Mouse (Mus musculus) spleen, adult 2 months (tissue): ENCODE results near the gene Hint2.

Experiments
- CTCF ChIP-seq: fragments of 200-500 bp; IDR thresholded peaks from 2 replicates; pipeline ENCODE4 v1.5.1; 2011; ENCODE audit warnings: mild to moderate bottlenecking, inconsistent platforms; ENCODE audit not compliant: insufficient read depth, insufficient read length, insufficient replicate concordance; ENCODE audit errors: extremely low read depth
- POLR2A ChIP-seq: fragments of 200-500 bp; IDR thresholded peaks from 2 replicates; pipeline ENCODE4 v1.6.1; 2011; ENCODE audit warnings: low read depth, low read length, inconsistent platforms

DNA sequence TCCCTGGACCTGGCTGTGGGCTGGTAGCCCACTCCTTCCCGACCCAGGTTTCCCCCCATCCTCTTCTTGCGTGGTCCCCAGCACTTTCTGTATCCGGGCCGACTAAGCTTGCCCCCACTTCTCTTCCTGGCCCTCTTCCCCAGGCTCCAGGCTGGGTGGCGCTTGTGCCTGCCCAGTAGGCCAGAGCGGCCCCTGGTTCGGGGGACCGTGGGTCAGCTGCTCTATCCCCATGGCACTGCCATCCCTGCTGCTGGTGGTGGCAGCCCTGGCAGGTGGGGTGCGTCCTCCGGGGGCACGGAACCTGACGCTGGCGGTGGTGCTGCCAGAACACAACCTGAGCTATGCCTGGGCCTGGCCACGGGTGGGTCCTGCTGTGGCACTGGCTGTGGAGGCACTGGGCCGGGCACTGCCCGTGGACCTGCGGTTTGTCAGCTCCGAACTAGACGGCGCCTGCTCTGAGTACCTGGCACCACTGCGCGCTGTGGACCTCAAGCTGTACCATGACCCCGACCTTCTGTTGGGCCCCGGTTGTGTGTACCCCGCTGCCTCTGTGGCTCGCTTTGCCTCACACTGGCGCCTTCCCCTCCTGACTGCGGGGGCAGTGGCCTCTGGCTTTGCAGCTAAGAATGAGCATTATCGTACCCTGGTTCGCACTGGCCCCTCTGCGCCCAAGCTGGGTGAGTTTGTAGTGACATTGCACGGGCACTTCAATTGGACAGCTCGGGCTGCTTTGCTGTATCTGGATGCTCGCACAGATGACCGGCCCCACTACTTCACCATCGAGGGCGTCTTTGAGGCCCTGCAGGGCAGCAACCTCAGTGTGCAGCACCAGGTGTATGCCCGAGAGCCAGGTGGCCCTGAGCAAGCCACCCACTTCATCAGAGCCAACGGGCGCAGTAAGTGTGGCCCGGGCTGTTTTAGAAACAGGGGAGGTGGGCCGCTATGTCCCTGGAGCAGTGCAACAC, 24.0 kb downstream of the Hint2 start:
- TF ChIP-seq CTCF (no peak), POLR2A (no peak)
